Mouse (Mus musculus): Measurements from ENCODE around the gene Gtdc1.

Gene Gtdc1

DNA sequence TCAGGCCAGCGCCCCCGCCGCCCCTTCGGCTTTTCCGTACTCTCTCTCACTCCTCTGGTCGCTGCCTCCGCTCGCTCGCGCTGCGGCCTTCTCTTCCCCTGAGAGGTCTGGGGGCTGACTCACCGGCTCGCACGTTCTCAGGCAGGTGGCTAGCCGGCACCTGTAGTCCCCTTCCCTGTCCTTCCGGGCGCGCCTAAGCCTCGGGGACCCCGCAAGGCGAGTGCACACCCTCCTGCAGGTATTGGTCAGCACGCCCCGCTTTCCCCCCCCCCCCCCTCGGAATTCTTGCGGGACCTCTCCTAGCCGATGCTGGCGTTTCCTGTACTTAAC is at the start of gene Gtdc1:
TSS of gene Gtdc1 (minus strand) at position 176 of the 330 bp plus-strand sequence.
- DNase-seq (ENCODE audit: low read depth) = no peak

DNA sequence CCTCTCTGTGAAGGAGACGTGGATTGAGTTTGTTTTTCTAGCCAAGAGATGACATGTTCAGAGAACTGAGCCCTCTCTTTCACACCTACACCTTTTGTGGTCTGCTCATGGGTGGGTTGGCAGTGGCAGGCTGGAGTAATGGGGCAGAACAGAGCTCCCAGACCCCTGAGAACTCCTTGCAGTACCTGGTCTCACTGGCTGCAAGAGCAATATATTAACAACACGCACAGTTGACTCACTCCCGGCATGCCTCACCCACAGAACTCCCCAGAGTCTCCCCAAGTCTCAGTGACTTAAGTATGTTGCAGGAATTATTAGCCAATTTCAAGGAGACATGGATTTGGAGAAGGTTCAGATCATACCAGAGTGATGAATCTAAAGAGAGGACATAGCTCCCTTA is 49.6 kb upstream of the Gtdc1 start:
- peak; percentile 77 for DNase-seq (ENCODE audit: low read depth)

DNA sequence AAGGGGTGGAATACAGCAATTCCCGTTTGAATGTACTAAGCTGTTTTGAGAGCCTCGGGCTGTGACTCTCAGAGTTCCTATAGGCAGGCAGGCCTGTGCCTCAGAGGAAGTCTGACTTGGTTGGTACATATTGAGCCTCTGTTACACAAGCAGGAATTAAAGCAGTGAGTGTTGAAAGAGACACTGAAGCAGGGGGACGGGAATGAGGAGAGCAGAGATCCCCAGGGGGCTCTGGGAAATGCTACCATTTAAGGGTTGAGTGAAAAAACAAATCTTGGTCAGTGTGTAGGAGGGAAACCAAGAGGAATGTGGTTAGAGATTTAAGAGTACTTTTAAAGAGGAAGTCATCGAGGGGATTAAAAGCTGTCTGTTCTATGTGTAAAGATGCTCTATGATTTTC is 49.0 kb upstream of the Gtdc1 start:
- peak; percentile 74 for DNase-seq (ENCODE audit: low read depth)

DNA sequence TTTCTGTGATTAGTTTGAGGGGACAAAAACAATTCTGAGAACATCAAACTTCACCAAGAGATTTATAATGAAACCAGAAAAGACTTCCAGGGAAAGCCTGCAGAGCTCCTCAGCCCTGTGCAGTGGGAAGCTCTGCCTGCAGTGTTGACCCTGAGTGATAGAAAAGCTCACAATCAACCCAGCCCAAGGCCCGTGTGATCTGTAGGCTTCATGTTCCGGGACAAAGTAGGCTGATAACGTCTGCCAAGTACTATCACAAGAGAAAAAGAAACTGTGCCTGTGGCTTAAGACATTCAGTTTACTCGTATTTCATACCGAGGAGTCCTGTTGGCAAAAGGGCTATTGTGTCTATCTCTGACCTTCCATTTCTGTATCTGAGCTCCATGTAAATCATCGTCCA is 46.4 kb upstream of the Gtdc1 start:
- DNase-seq (ENCODE audit: low read depth) = no peak

DNA sequence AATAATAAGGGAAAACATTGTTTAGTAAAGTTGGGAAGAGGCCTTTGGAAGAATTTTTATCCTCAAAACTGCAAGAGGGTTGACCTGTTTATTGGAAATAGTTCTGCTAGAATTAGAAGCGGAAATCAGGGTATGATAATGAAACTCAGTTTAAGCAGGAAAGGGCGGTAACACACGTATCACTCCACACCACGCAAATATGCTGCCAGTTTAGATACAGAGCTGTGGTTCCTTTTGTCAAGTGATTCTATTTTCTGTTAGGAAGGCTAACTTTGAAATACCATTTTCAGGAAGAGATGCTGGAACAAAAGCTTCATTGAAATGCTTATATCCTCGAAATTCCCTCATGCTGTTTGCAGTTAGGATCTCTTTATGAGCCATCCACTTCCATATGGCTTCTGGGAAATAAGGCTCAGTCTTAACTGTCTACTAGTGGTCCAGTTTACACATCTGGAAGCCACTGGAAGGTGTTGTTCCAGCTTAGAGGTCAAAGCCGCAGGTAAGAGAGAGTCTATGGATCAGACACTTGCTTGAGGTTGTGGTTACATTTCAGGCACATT is 42.7 kb upstream of the Gtdc1 start:
- no peak for DNase-seq (ENCODE audit: low read depth)

DNA sequence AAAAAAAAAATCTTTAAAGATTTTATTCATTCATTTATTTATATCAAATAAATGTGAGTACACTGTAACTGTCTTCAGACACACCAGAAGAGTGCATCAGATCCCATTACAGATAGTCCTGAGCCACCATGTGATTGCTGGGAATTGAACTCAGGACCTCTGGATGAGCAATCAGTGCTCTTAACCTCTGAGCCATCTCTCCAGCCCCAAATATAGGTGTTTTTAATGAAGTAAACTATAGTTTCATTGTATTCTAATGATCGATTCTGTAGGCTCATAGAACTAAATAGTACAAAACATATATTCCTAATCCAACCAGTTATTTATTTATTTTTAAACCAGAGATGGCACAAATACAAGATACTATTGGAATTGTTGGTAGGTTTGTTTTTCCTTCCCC is 42.2 kb upstream of the Gtdc1 start:
- DNase-seq (ENCODE audit: low read depth) = no peak

DNA sequence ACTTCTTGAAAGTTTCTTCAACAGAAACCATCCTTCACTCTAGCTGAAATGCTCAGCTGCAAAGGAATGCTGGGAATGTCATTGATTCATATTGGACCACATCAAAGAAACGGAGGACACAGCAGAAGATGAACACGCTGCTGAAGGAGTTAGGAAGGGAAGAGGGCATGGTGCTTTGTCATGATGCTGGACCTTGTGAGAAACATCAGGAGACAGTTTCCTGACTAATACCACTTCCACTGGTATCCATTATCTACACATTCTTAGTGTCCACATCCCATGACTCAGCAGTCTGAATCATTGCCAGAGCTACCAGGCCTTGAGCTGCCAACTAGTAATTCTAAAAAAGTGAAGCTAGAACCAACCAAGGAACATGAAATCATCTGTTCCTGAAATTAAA is 41.8 kb upstream of the Gtdc1 start:
- peak; percentile 91 for DNase-seq (ENCODE audit: low read depth)

DNA sequence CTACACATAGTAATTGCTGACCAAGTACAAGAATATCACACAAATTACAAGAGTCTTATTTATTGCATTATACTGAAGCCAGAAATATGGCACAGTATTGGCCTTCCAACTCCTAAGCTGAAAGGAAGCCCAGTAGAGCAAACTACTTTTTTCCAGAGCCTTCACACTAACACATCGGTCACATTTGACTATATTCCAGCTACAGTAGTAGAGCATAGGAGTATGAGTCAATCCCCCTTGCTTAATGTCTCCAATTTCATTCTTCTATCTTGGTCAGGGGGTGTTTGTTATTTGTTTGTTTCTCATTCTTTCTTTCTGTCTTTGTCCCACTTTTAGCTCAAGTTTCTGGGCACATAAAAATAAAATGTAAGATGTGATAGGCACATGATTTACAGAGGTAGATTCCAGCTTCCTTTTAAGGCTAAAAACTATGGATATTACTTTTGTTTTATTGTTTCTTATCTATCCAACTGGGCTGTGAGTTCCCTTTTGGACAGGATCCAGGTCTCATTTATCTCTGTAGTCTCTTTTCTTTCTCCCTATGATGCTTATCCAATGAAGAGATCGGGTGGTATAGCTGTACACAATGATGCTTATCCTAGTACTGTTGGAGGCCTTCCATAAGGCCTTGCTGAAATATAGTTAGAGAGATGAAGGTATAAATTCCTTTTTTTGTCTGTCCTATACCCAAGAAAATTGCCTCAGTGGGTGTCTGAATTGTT is 38.5 kb upstream of the Gtdc1 start:
- peak; percentile 48 for DNase-seq (ENCODE audit: low read depth)

DNA sequence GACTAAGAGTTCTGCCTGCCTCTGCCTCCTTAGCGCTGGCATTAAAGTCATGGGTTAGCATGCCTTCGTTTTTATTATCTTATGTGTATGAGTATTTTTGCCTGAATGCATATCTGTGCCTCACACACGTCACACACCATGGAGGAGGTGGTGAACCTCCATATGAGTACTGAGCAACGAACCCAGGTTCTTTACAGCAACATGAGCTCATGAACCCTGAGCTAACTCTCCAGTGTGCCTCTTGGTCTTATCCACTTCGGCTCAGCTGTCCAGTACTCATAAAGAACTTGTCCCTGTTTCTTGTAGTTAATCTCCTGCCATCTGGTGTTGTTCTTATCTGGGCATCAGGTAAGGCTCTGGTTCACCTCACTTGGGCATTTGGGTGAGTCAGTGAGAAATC is 35.2 kb upstream of the Gtdc1 start:
- DNase-seq (ENCODE audit: low read depth) = no peak

DNA sequence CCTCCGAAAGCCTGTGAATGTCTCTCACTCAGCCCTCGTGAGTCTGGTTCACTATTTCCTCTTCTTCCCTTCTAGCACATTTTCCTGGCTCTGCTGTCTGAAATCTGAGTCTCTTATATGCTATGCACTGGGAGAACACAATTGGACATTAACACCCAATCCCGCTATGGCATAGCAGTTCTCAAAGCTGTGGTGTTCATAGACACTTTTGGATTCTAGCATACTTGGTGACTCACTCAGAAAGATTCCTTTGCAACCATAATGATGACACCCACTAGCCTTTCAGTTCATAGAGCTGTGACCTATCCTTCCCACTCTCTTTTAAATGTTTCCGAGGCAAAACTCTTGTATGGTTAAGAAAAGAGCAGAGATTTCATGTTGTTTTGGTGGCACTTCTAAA is 33.7 kb upstream of the Gtdc1 start:
- peak; percentile 59 for DNase-seq (ENCODE audit: low read depth)

DNA sequence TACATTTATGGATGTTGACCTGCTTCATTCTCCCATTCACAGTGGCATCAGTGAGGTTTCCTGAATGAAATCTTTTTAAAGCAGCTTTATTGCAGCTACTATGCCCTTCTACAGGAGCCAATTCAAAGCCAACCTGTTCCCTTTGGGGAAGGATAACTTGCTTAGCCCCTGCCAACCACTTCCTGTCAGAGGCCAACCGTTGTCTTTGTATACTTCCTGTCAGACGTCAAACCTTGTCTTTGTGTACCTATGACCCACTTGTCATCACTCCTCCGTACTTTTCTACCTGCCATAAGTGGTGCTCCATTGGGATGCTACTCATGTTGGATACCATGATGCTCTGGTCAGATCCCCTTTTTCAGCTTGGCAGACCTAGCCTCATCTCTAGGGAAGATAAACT is 33.1 kb upstream of the Gtdc1 start:
- no peak for DNase-seq (ENCODE audit: low read depth)

DNA sequence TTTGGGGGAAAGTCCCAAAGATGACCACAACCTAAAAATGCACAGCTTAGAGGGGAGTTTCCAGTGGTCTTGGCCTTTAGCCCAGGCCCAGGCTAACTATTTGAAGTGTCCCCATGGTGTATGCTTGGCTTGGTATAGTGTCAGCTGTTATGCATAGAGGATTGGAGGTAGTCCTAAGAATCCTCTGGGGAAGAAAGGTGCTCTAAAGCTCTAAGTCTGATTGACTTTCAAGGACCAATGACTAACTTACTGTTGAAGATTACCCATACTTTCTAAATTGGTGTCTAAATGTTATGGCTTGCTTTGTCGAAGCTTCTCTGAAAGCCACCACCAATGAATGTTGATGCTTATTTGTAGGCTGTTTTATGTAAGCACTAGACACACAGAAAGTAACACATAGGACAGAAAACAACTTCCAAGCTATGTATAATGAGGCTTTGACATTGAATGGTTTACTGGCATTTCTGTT is 29.9 kb upstream of the Gtdc1 start:
- DNase-seq (ENCODE audit: low read depth) = no peak

DNA sequence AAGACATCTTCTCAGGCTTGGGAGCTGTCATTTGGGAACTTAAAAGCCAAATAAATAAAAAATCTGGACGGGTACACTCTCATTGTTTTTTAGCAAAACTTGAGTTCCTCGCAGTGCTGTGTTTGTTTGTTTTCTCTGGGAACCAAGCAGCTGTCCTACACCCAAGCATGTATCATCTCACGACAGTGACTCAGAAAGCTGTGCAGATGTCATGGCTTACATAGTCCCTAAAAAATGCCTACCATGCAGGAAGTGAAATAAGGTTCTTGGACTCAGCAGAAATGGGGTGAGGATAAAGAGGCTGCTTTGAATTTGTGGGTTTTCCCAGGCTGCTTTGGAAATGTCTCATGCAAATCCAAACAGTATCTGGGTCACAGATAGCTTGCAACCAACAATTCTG is 28.8 kb upstream of the Gtdc1 start:
- peak; percentile 46 for DNase-seq (ENCODE audit: low read depth)

DNA sequence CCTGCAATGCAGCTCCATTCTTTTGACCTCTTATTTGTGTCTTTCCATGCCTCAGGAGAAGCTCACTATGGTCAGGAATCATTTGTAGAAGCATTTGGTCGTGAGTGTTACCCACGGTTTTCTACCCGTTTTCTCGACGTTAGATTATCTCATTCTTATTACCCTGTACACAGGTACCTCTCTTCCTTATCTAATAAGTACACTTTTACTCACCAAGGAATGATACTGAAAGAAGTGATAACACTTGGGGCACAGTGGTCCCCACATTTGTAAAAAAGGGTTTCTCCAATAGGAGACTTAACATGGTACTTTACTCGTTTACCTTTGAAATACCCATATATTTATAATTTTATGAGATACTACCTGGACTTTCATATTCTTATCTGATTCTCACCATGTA is 28.0 kb upstream of the Gtdc1 start:
- DNase-seq (ENCODE audit: low read depth) = no peak

DNA sequence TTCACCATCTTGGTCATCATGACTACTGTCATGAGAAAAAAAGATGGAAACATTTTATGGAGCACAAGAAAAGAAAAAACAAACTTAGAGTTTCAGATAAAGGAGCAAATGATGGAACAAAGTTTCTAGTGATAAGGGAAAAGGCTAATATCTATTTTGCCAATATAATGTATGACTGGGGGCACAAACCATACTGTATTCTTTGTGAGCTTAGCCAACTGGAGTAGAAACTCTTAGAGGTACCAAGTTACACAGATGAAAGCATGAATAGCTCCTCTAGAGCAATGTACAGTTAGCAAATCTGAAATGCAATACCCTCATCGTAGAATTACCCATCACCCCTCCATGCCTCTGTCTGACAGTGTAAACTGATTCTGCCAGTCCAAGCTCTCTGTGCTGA is 26.7 kb upstream of the Gtdc1 start:
- no peak for DNase-seq (ENCODE audit: low read depth)

DNA sequence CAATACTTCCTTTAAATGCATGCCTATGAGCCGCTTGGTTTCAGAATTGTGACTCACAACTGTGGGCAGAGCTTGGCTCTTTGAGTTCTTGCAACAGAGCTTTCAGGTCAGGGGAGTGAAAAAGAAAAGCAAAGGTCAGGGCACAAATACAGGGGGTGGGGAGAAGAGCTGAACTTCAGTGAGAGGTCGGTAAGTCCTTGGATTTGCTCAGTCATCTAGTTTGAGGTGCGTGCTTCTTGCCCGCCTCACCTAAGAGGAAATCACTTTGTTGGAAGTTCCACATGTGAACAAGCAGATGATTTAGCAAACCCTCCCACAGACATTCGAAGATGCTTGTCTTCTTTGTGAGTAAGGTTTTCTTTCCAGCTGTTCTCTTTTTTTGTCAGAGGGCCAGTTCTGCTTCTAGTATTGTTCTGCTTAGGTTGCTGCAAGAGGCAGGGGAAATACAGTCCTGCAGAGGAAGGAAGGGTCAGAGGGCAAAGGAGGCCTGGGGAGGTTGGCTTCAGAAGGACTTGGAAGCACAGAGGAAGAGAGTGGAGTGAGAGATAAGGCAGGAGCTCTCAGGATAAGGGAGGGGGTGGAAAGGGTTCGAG is 25.5 kb upstream of the Gtdc1 start:
- DNase-seq (ENCODE audit: low read depth) = peak; percentile 64

DNA sequence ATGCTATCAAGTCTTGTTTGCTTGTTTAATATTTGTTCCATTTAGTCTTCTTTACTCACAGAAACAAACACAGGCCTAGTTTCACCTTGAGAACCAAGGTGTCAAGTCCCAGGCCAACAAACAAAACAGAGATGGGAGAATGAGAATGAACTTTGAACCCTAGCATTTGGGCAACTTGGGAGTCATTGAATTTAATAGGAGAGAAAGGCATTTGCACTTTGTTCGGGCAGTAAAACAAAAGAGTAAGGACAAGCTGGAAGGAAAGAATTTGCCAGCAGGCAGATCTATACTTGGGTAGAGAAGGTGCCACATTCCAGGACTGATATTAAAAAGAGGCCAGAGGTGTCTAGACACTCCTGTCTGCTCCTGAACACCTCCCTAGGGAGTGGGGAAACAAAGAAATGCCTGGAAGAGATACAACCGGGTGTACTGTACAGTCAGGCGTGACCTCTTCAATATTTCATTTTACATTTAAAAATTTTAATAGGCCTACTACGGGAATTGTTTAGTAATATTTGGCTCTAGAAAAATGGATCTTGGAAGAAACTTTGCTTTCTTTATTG is 24.3 kb upstream of the Gtdc1 start:
- DNase-seq (ENCODE audit: low read depth) = no peak

DNA sequence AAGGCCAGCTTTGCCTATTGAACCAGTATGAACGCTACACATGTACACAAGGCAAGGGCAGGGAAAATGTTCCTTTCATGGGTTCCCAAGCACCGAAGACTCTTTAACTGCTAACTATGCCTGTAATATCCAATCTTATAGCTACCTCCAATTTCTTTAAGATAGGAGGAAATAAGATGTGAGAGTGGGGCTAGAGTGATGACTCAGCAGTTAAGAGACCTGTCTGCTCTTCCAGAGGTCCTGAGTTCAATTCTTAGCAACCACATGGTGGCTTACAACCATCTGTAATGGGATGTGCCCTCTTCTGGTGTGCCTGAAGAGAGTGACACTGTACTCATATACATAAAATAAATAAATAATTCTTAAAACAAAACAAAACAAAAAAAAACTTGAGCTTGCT is 17.2 kb upstream of the Gtdc1 start:
- no peak for DNase-seq (ENCODE audit: low read depth)

DNA sequence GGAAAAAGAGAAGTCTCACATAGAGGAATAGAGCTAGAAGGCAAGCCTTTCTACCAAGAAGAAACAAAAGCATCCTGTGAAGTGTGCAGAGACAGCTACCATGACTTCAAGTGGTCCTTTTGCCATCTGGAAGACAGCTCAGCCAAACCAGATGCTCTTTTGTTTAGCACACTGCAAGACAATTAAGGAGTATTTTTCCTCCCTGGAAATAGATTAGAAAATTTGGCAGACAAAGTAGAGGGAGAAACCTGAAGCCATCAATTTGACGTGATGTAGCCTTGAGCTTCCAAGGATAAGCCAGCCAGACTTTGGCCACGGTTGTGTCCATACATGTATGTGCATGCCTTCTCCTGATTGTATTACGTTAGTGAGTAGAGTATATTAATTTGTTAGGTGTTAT is 3.5 kb upstream of the Gtdc1 start:
- no peak for DNase-seq (ENCODE audit: low read depth)

DNA sequence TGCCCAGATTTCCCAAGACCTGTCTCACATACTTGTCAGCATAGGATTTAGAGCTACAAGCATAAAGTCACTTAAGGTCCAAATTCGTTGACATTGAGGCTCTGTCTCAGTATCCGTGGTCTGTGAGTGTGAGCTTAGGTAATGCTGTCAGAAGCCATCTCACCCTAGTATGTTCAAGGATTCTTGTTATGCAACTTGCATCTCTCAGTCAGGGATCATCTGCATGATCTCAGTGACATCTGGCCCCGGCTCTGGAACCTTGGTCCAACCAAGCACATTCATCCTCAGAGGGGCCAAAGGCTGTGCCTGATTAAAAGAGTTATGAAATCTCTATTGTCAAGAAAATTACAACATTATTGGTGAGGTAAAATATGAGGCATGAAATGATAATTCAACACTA is 1.2 kb upstream of the Gtdc1 start:
- no peak for DNase-seq (ENCODE audit: low read depth)

DNA sequence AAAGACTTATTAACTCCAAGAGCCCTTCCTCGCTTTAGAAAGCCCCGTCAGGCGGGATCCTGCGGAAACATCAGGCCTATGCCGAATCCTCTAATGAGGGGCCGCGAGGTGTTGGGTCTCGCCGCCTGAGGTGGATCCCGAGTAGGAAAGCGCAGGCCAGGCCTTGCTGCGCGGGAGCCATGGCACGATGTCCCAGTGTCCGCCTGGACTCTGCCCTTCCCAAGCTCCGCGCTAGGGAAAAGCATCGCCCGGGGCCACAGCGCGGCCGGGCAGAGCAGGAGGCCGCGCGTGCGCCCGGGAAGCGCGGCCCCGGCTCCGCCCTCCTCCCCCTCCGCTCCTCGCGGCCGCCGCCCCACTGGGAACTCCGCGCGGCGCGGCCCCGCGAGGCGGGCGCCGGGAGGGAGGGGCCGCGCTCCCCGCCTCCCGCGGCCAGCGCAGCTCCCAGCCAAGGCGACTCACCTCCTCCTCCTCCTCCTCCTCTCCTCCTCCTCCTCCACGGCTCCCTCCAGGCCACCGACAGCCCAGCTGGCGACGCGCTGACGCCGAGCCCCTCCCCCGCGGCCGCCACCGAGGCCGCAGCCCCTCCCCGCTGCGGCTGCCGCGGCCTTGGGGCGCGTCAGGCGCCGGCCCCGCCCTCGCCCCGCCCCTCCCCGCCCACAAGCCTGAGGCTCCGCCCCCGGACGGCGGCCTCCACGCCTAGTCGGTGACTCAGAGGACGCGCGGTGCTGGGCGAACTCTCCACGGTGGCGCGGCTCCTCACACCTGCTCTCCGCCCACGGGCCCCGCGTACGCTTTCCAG is 575 bp downstream of the Gtdc1 start:
- DNase-seq (ENCODE audit: low read depth) = peak; percentile 96

DNA sequence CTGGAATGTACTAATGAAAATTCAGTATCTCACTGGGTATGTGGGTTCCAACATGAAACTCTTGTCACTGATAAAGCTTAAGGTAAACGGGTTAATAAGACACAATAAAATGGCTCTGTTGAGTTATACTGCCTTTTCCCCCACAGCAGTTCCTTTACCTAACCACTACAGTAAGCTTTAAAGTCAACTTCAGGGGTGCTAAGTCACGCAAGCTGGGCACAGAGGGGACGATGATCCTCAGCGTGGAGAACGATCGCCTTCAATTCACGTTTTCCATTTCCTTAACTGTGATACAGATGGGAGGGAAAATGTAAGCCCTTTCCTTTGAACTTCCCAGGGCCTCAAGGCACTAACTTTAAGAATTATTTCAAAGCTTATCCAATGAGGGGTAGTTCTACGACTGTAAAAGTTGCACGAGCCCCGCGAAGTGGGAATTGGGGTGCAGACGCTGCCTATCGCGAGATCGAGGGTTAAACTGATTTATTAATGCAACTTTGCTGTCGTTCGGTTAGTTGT is 1.2 kb downstream of the Gtdc1 start:
- DNase-seq (ENCODE audit: low read depth) = peak; percentile 77

Data from NIH3T3 (cell line).